Mouse (Mus musculus) forebrain, embryonic 12.5 days (tissue): ENCODE results near the gene Cd40. TPM values are rescaled to one million over a fixed set of nuclear protein-coding genes. Genes with fewer than 3 reads are reported as not detected.

ENCODE experiments used
- ATAC-seq: fragments of 200-750 bp; cut with Nextera tagmentation; 2 replicates; pipeline ENCODE4 v1.8.0; 2017; ENCODE audit warnings: moderate TSS enrichment; ENCODE audit not compliant: low FRiP score
- H3K27ac ChIP-seq: fragments of 300-500 bp; sonication (generic); 2 replicates; pipeline ENCODE4 v1.5.1; 2016; ENCODE audit warnings: mild to moderate bottlenecking
- H3K27me3 ChIP-seq: fragments of 300-500 bp; sonication (generic); 2 replicates; pipeline ENCODE4 v1.6.1; 2016; ENCODE audit warnings: mild to moderate bottlenecking
- H3K36me3 ChIP-seq: fragments of 300-500 bp; sonication (generic); replicated peaks from 2 replicates; pipeline ENCODE4 v1.6.1; 2016; ENCODE audit warnings: mild to moderate bottlenecking
- H3K4me1 ChIP-seq: fragments of 300-500 bp; sonication (generic); 2 replicates; pipeline ENCODE4 v1.6.1; 2016
- H3K4me2 ChIP-seq: fragments of 300-500 bp; sonication (generic); 2 replicates; pipeline ENCODE4 v1.6.1; 2016; ENCODE audit warnings: mild to moderate bottlenecking, moderate library complexity
- H3K4me3 ChIP-seq: fragments of 300-500 bp; sonication (generic); replicated peaks from 2 replicates; pipeline ENCODE4 v1.5.1; 2016; ENCODE audit warnings: mild to moderate bottlenecking
- H3K9ac ChIP-seq: fragments of 300-500 bp; sonication (generic); 2 replicates; pipeline ENCODE4 v1.6.1; 2016; ENCODE audit warnings: mild to moderate bottlenecking
- H3K9me3 ChIP-seq: fragments of 300-500 bp; sonication (generic); 2 replicates; pipeline ENCODE4 v1.6.1; 2016
- WGBS: fragments of 180-500 bp; shearing (Covaris S2); methylation state at CpG from one replicate; pipeline ENCODE4 v1.1.7; 2016; 5-methylcytosine and 5-hydroxymethylcytosine counted together
- polyA plus RNA-seq: library from polyadenylated mRNA; unstranded; fragments of >200 nt; fragmentation: Nextera tagmentation; extraction: Ambion mirVana; gene quantifications from 2 replicates; pipeline ENCODE4 v1.2.1, GENCODE M21; 2016

The Cd40 gene
- 2.7 and 4.8 TPM in 2 replicates for polyA plus RNA-seq

- WGBS, result 11% methylated on average over 25 of the region's 25 CpGs
- H3K4me3 ChIP-seq, result 0 out of 2 replicates have a peak within 1 kb of the TSS, but pooled peaks have one; percentile 2
- H3K36me3 ChIP-seq, result no peaks in the 10 kb centered on the region
- H3K27ac ChIP-seq, result no peak within 1 kb of the TSS
- H3K4me2 ChIP-seq, result peak within 1 kb of the TSS; percentile 38
- peaks cover 27% of the 10 kb centered on the region for H3K4me1 ChIP-seq
- H3K9me3 ChIP-seq, result no peaks in the 10 kb centered on the region
- H3K9ac ChIP-seq, result no peak within 1 kb of the TSS
- peak; percentile 30; the same call in 1 of the 2 replicates for ATAC-seq
- peaks cover 37% of the 10 kb centered on the region for H3K27me3 ChIP-seq
These were observed at the start of gene Cd40 for GRCm38 (mm10) chr2:165054888-165055852. TSS of gene Cd40 (plus strand) at chr2:165055627.

DNA sequence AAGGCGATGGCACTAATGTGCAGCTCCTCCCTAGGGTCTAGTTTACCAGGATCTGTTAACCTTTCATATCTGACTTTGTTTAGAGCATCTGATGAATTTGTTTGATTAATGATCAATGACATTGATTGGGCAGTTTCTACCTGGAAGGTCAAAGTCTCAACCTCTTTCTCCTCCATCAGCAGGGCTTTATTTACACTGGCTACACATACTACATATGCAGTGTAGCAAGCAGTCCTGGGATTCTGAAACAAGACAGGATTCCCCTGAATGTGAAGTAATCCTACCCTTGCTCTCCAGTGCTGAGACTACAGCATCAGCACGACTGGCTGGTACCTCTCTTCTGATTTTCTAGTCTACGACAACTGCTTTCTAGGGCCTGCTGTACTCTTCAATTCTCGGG lies 48.6 kb upstream of the Cd40 start:
- peaks cover 100% of the 10 kb centered on the region for H3K36me3 ChIP-seq
- no peaks in the 10 kb centered on the region for H3K4me1 ChIP-seq
- H3K9ac ChIP-seq, result no peak overlapping the region
- no peak overlapping the region for H3K4me2 ChIP-seq
- H3K9me3 ChIP-seq, result no peaks in the 10 kb centered on the region
- H3K4me3 ChIP-seq, result no peak overlapping the region
- WGBS, result 96% methylated on average over 4 of the region's 4 CpGs
- no peak overlapping the region for H3K27ac ChIP-seq
- ATAC-seq, result no peak
- H3K27me3 ChIP-seq, result no peaks in the 10 kb centered on the region

- no peak overlapping the region for H3K4me3 ChIP-seq
- no peaks in the 10 kb centered on the region for H3K9me3 ChIP-seq
- no peak overlapping the region for H3K4me2 ChIP-seq
- H3K27ac ChIP-seq, result no peak overlapping the region
- no peaks in the 10 kb centered on the region for H3K4me1 ChIP-seq
- no peaks in the 10 kb centered on the region for H3K27me3 ChIP-seq
- peaks cover 100% of the 10 kb centered on the region for H3K36me3 ChIP-seq
- ATAC-seq, result no peak
- 91% methylated on average over 1 of the region's 1 CpGs for WGBS
- H3K9ac ChIP-seq, result no peak overlapping the region
These were observed 47.4 kb upstream of the Cd40 start for GRCm38 (mm10) chr2:165007986-165008385.

- Histone ChIP-seq H3K27me3 (no peaks in the 10 kb centered on the region), H3K36me3 (peaks cover 91% of the 10 kb centered on the region), H3K9me3 (no peaks in the 10 kb centered on the region), H3K4me2 (no peak overlapping the region), H3K4me1 (no peaks in the 10 kb centered on the region), H3K4me3 (no peak overlapping the region), H3K27ac (no peak overlapping the region), H3K9ac (no peak overlapping the region)
- no peak for ATAC-seq
- WGBS, result 96% methylated on average over 14 of the region's 14 CpGs
These were observed 46.3 kb upstream of the Cd40 start for GRCm38 (mm10) chr2:165009161-165009560.

DNA sequence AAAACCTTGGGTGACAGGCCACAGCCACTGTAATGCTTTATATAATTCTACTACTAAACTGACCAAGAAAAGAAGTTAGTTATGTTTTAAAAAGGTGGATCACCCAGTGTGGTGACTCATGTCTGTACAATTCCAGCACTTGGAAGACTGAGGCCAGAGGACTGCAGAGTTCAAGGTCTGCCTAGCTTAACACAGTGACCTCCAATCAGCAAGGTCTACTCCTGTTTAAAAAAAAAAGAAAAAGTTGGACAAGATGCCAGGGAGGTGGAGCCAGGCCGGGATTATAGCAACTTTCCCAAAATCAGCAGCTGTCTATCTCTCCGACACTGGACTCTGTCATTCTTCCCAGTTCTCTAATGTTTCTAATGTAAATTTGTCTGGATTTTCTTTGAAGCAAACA lies 45.8 kb upstream of the Cd40 start:
- Histone ChIP-seq H3K4me1 (no peaks in the 10 kb centered on the region), H3K36me3 (peaks cover 87% of the 10 kb centered on the region), H3K9me3 (no peaks in the 10 kb centered on the region), H3K27ac (no peak overlapping the region), H3K4me2 (no peak overlapping the region), H3K4me3 (no peak overlapping the region), H3K27me3 (no peaks in the 10 kb centered on the region), H3K9ac (no peak overlapping the region)
- ATAC-seq, result no peak
- WGBS, result 89% methylated on average over 2 of the region's 2 CpGs

GRCm38 (mm10) chr2:165010351-165010750 lies 45.1 kb upstream of the Cd40 start:
- Histone ChIP-seq H3K27me3 (no peaks in the 10 kb centered on the region), H3K9me3 (no peaks in the 10 kb centered on the region), H3K4me1 (no peaks in the 10 kb centered on the region), H3K4me3 (no peak overlapping the region), H3K4me2 (no peak overlapping the region), H3K27ac (no peak overlapping the region), H3K36me3 (peaks cover 79% of the 10 kb centered on the region), H3K9ac (no peak overlapping the region)
- ATAC-seq, result no peak
- 93% methylated on average over 10 of the region's 10 CpGs for WGBS

GRCm38 (mm10) chr2:165014935-165015334 lies 40.5 kb upstream of the Cd40 start:
- no peak overlapping the region for H3K9ac ChIP-seq
- H3K4me3 ChIP-seq, result no peak overlapping the region
- H3K4me1 ChIP-seq, result no peaks in the 10 kb centered on the region
- no peak overlapping the region for H3K27ac ChIP-seq
- H3K4me2 ChIP-seq, result no peak overlapping the region
- WGBS, result 97% methylated on average over 5 of the region's 5 CpGs
- no peaks in the 10 kb centered on the region for H3K27me3 ChIP-seq
- no peaks in the 10 kb centered on the region for H3K9me3 ChIP-seq
- H3K36me3 ChIP-seq, result peaks cover 52% of the 10 kb centered on the region
- no peak for ATAC-seq

GRCm38 (mm10) chr2:165020490-165020889 lies 34.9 kb upstream of the Cd40 start:
- no peak overlapping the region for H3K9ac ChIP-seq

GRCm38 (mm10) chr2:165027163-165027562 lies 28.3 kb upstream of the Cd40 start:
- ATAC-seq, result no peak
- no peaks in the 10 kb centered on the region for H3K27me3 ChIP-seq
- WGBS, result 76% methylated on average over 1 of the region's 1 CpGs
- peaks cover 26% of the 10 kb centered on the region for H3K4me1 ChIP-seq
- peaks cover 9% of the 10 kb centered on the region for H3K36me3 ChIP-seq
- H3K9ac ChIP-seq, result no peak overlapping the region
- H3K9me3 ChIP-seq, result no peaks in the 10 kb centered on the region
- no peak overlapping the region for H3K27ac ChIP-seq
- no peak overlapping the region for H3K4me2 ChIP-seq
- H3K4me3 ChIP-seq, result no peak overlapping the region

More at GRCm38 (mm10) chr2:165020490-165020889, 34.9 kb upstream of the Cd40 start:
- no peaks in the 10 kb centered on the region for H3K27me3 ChIP-seq
- no peak overlapping the region for H3K4me3 ChIP-seq
- ATAC-seq, result no peak
- peaks cover 34% of the 10 kb centered on the region for H3K36me3 ChIP-seq
- 89% methylated on average over 3 of the region's 3 CpGs for WGBS
- H3K4me2 ChIP-seq, result no peak overlapping the region
- H3K27ac ChIP-seq, result no peak overlapping the region
- H3K4me1 ChIP-seq, result 0 out of 2 replicates have a peak, but pooled peaks cover 5% of the 10 kb centered on the region
- H3K9me3 ChIP-seq, result no peaks in the 10 kb centered on the region

DNA sequence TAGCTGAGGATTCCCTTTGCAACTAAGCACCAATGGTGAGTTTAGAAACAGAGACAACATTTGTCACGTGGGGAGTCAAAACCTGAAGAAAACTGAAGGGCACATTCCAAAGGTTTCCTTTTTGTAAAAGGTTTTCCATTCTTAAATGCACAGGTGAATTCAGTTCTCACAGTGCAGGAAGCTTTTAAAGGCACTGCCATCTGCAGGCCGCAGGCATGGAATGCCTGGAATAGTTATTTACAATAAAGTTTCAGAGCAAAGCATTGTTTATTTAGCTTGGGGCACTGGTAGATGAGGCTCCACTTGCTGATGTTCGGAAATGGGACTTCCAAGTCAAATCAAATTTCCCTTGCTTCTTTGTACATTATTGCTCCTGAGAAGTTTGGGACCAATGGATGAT lies 22.9 kb upstream of the Cd40 start:
- H3K27ac ChIP-seq, result no peak overlapping the region
- no peaks in the 10 kb centered on the region for H3K27me3 ChIP-seq
- H3K9ac ChIP-seq, result no peak overlapping the region
- peaks cover 47% of the 10 kb centered on the region for H3K4me1 ChIP-seq
- ATAC-seq, result no peak
- peak overlapping the region; percentile 90 for H3K4me3 ChIP-seq
- 58% methylated on average over 3 of the region's 3 CpGs for WGBS
- H3K9me3 ChIP-seq, result no peaks in the 10 kb centered on the region
- no peaks in the 10 kb centered on the region for H3K36me3 ChIP-seq
- H3K4me2 ChIP-seq, result peak overlapping the region; percentile 79

DNA sequence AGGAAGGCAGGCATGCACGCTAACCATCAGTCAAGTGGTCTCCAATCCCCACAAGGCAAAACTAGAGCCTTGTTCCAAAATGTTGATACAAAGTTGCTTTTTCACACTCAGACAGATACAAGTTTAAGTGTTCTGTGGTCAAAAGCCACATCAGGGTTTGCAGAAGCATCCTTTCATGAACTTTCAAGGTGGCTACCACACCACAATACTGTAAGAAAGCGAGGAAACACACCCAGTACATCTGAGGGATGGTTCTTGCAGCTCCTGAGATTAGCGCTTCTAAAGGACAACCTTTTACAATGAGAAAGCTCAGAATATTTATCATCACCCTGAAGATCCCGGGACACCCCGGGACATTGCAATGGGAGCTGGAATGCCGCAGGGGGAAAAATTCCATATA lies 22.1 kb upstream of the Cd40 start:
- no peak overlapping the region for H3K27ac ChIP-seq
- no peaks in the 10 kb centered on the region for H3K9me3 ChIP-seq
- H3K27me3 ChIP-seq, result no peaks in the 10 kb centered on the region
- peak overlapping the region; percentile 98 for H3K9ac ChIP-seq
- peaks cover 47% of the 10 kb centered on the region for H3K4me1 ChIP-seq
- H3K36me3 ChIP-seq, result no peaks in the 10 kb centered on the region
- peak overlapping the region; percentile 90 for H3K4me3 ChIP-seq
- no peak for ATAC-seq
- WGBS, result 58% methylated on average over 6 of the region's 6 CpGs
- H3K4me2 ChIP-seq, result peak overlapping the region; percentile 79

GRCm38 (mm10) chr2:165034131-165035057 lies 21.0 kb upstream of the Cd40 start, which contains the start of gene Ncoa5:
TSS of gene Ncoa5 (minus strand) at chr2:165034867.
- peak; percentile 97 for ATAC-seq

More at GRCm38 (mm10) chr2:165034131-165035057, 21.0 kb upstream of the Cd40 start, which contains the start of gene Ncoa5:
- Histone ChIP-seq H3K36me3 (no peaks in the 10 kb centered on the region), H3K4me2 (peak within 1 kb of the TSS; percentile 79), H3K27me3 (peaks cover under 1% of the 10 kb centered on the region; the same call in 1 of the 2 replicates), H3K9ac (peak within 1 kb of the TSS; percentile 98), H3K4me3 (peak within 1 kb of the TSS; percentile 90), H3K4me1 (peaks cover 38% of the 10 kb centered on the region), H3K9me3 (no peaks in the 10 kb centered on the region), H3K27ac (peak within 1 kb of the TSS; percentile 94)
- under 1% methylated on average over 99 of the region's 111 CpGs for WGBS
